Mouse (Mus musculus) heart, embryonic 13.5 days (tissue): ENCODE measurements at regions not wholly inside any gene's neighbourhood (a gene's known extent, or its start where the extent isn't known, plus 50 kb on each side); places are given as distances from the start of the nearest gene placed in this dataset.

Experiments
- ATAC-seq: fragments of 200-750 bp; cut with Nextera tagmentation; 2 replicates; pipeline ENCODE4 v1.8.0; 2017; ENCODE audit warnings: moderate TSS enrichment; ENCODE audit not compliant: insufficient number of reproducible peaks, low FRiP score, low TSS enrichment; ENCODE audit errors: extremely low read depth
- H3K27ac ChIP-seq: fragments of 300-500 bp; sonication (generic); replicated peaks from 2 replicates; pipeline ENCODE4 v1.5.1; 2015; ENCODE audit warnings: moderate library complexity, mild to moderate bottlenecking, inconsistent platforms
- H3K27me3 ChIP-seq: fragments of 300-500 bp; sonication (generic); replicated peaks from 2 replicates; pipeline ENCODE4 v1.6.1; 2015; ENCODE audit warnings: mild to moderate bottlenecking, inconsistent platforms
- H3K36me3 ChIP-seq: fragments of 300-500 bp; sonication (generic); 2 replicates; pipeline ENCODE4 v1.6.1; 2015; ENCODE audit warnings: mild to moderate bottlenecking, inconsistent platforms
- H3K4me1 ChIP-seq: fragments of 300-500 bp; sonication (generic); 2 replicates; pipeline ENCODE4 v1.6.1; 2015; ENCODE audit warnings: inconsistent platforms
- H3K4me2 ChIP-seq: fragments of 300-500 bp; sonication (generic); 2 replicates; pipeline ENCODE4 v1.6.1; 2015; ENCODE audit warnings: inconsistent platforms, mild to moderate bottlenecking, moderate library complexity
- H3K4me3 ChIP-seq: fragments of 300-500 bp; sonication (generic); 2 replicates; pipeline ENCODE4 v1.5.1; 2015; ENCODE audit warnings: moderate library complexity, mild to moderate bottlenecking, inconsistent platforms
- H3K9ac ChIP-seq: fragments of 300-500 bp; sonication (generic); 2 replicates; pipeline ENCODE4 v1.6.1; 2015; ENCODE audit warnings: inconsistent platforms, mild to moderate bottlenecking, moderate library complexity
- H3K9me3 ChIP-seq: fragments of 300-500 bp; sonication (generic); 2 replicates; pipeline ENCODE4 v1.6.1; 2016; ENCODE audit warnings: inconsistent platforms
- WGBS: fragments of 180-500 bp; shearing (Covaris S2); methylation state at CpG from one replicate; pipeline ENCODE4 v1.1.7; 2015; ENCODE audit warnings: mixed read lengths; 5-methylcytosine and 5-hydroxymethylcytosine counted together

- Histone ChIP-seq H3K9ac (no peak overlapping the region), H3K4me1 (no peaks in the 10 kb centered on the region), H3K27ac (no peak overlapping the region), H3K4me2 (no peak overlapping the region), H3K4me3 (no peak overlapping the region), H3K9me3 (no peaks in the 10 kb centered on the region), H3K27me3 (no peaks in the 10 kb centered on the region), H3K36me3 (no peaks in the 10 kb centered on the region)
- 63% methylated on average over 3 of the region's 3 CpGs for WGBS
- no peak for ATAC-seq
Measured at GRCm38 (mm10) chr15:63238601-63239000, 606.4 kb downstream of the Gsdmc2 start.

GRCm38 (mm10) chr15:63218393-63219060 is 626.5 kb downstream of the Gsdmc2 start:
- H3K27ac ChIP-seq = no peak overlapping the region
- H3K9me3 ChIP-seq = no peaks in the 10 kb centered on the region
- no peak overlapping the region for H3K4me2 ChIP-seq
- no peaks in the 10 kb centered on the region for H3K4me1 ChIP-seq
- H3K9ac ChIP-seq = no peak overlapping the region
- WGBS = 54% methylated on average over 2 of the region's 2 CpGs
- no peak for ATAC-seq
- H3K27me3 ChIP-seq = no peaks in the 10 kb centered on the region
- H3K36me3 ChIP-seq = no peaks in the 10 kb centered on the region
- H3K4me3 ChIP-seq = no peak overlapping the region

DNA sequence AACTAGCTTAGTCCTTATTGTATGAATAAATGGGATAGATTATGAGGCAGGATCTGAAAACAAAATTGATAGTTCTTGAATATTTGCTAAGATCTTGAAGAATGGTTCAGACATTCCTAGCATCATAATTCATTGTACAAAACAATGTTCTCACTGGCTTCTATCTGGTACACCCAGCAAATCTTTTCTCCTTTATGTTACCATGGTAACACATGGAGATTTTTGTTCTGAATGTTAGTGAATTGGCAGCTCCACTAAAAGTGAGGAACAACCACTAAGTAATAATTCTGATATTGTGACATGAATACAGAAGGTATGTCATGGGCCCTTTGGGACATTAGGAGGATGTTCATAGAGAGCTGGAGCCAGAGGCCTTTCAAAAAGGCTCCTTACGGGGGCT is 639.8 kb downstream of the Gsdmc2 start:
- Histone ChIP-seq H3K27me3 (no peaks in the 10 kb centered on the region), H3K4me3 (no peak overlapping the region), H3K4me2 (no peak overlapping the region), H3K27ac (no peak overlapping the region), H3K4me1 (no peaks in the 10 kb centered on the region), H3K9me3 (no peaks in the 10 kb centered on the region), H3K36me3 (no peaks in the 10 kb centered on the region), H3K9ac (no peak overlapping the region)
- 89% methylated on average over 1 of the region's 1 CpGs for WGBS
- ATAC-seq = no peak

DNA sequence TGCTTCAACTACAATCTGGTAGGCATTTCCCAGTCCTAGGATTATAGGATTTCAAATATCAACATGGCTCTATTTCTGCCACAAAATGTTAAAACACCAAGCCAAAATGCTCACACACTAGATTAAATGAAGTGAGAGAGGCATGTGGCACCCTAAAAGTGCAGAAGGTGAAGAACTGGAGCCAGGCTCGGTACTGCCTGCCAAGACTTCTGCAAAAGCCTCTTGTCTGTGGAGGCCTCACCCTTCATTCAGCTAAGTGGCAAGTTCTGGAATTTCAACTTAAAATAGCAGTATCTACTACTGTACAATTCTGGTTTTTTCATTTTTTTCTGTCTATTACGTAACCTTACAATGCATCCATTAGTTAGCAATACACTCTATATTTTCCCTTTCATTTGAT is 649.9 kb downstream of the Gsdmc2 start:
- no peaks in the 10 kb centered on the region for H3K36me3 ChIP-seq
- no peak for ATAC-seq
- no peaks in the 10 kb centered on the region for H3K9me3 ChIP-seq
- H3K4me1 ChIP-seq = peaks cover 4% of the 10 kb centered on the region
- no peak overlapping the region for H3K27ac ChIP-seq
- H3K4me3 ChIP-seq = no peak overlapping the region
- no peak overlapping the region for H3K9ac ChIP-seq
- H3K4me2 ChIP-seq = no peak overlapping the region
- 81% methylated on average over 2 of the region's 2 CpGs for WGBS
- H3K27me3 ChIP-seq = no peaks in the 10 kb centered on the region

GRCm38 (mm10) chr15:63194492-63194797 is 650.5 kb downstream of the Gsdmc2 start:
- H3K27me3 ChIP-seq = no peaks in the 10 kb centered on the region
- no peak overlapping the region for H3K9ac ChIP-seq
- no peaks in the 10 kb centered on the region for H3K9me3 ChIP-seq
- ATAC-seq = no peak
- no peaks in the 10 kb centered on the region for H3K36me3 ChIP-seq
- H3K27ac ChIP-seq = no peak overlapping the region
- no peak overlapping the region for H3K4me2 ChIP-seq
- peaks cover 10% of the 10 kb centered on the region for H3K4me1 ChIP-seq
- H3K4me3 ChIP-seq = no peak overlapping the region
- 33% methylated on average over 1 of the region's 1 CpGs for WGBS

- H3K27ac ChIP-seq = no peak overlapping the region
- no peaks in the 10 kb centered on the region for H3K27me3 ChIP-seq
- no peaks in the 10 kb centered on the region for H3K9me3 ChIP-seq
- WGBS = 63% methylated on average over 2 of the region's 2 CpGs
- no peak overlapping the region for H3K9ac ChIP-seq
- H3K4me3 ChIP-seq = no peak overlapping the region
- H3K4me1 ChIP-seq = peaks cover 13% of the 10 kb centered on the region
- no peak for ATAC-seq
- H3K36me3 ChIP-seq = no peaks in the 10 kb centered on the region
- H3K4me2 ChIP-seq = no peak overlapping the region
Measured at GRCm38 (mm10) chr15:63193617-63194491, 651.1 kb downstream of the Gsdmc2 start.

DNA sequence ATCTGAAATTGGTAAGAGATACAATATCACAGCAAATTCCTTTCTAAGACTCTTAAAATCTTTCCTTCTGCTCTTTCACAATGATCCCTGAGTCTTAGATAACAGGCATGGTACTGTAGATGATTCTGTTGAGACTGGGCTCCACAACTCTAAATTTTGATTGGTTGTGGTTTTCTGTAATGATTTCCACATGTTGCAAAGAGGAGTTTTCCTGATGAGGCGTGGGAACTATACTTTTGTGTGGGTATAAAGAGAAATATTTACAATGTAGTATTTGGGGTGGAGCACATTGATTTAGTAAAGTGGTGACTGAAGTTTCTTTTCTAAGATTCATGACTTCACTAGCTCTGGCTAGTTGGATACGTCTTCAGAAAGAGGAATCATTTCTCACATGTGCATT is 653.2 kb downstream of the Gsdmc2 start:
- ATAC-seq = no peak
- Histone ChIP-seq H3K9me3 (no peaks in the 10 kb centered on the region), H3K27ac (no peak overlapping the region), H3K36me3 (no peaks in the 10 kb centered on the region), H3K4me3 (no peak overlapping the region), H3K9ac (no peak overlapping the region), H3K27me3 (no peaks in the 10 kb centered on the region), H3K4me1 (peaks cover 13% of the 10 kb centered on the region), H3K4me2 (no peak overlapping the region)
- WGBS = 75% methylated on average over 2 of the region's 2 CpGs

GRCm38 (mm10) chr15:63190086-63190485 is 654.9 kb downstream of the Gsdmc2 start:
- Histone ChIP-seq H3K4me2 (no peak overlapping the region), H3K4me3 (no peak overlapping the region), H3K27ac (no peak overlapping the region), H3K27me3 (no peaks in the 10 kb centered on the region), H3K36me3 (no peaks in the 10 kb centered on the region), H3K9me3 (no peaks in the 10 kb centered on the region), H3K9ac (no peak overlapping the region), H3K4me1 (peaks cover 13% of the 10 kb centered on the region)
- ATAC-seq = no peak
- WGBS = 25% methylated on average over 2 of the region's 2 CpGs

- Histone ChIP-seq H3K4me3 (no peak overlapping the region), H3K27me3 (no peaks in the 10 kb centered on the region), H3K36me3 (no peaks in the 10 kb centered on the region), H3K9me3 (no peaks in the 10 kb centered on the region), H3K27ac (no peak overlapping the region), H3K9ac (no peak overlapping the region), H3K4me1 (no peaks in the 10 kb centered on the region), H3K4me2 (no peak overlapping the region)
- no peak for ATAC-seq
Measured at GRCm38 (mm10) chr15:63171003-63171402, 674.0 kb downstream of the Gsdmc2 start.

- H3K4me1 ChIP-seq = no peaks in the 10 kb centered on the region
- no peak overlapping the region for H3K4me3 ChIP-seq
- ATAC-seq = no peak
- no peaks in the 10 kb centered on the region for H3K9me3 ChIP-seq
- H3K9ac ChIP-seq = no peak overlapping the region
- H3K36me3 ChIP-seq = no peaks in the 10 kb centered on the region
- no peak overlapping the region for H3K4me2 ChIP-seq
- H3K27me3 ChIP-seq = no peaks in the 10 kb centered on the region
- no peak overlapping the region for H3K27ac ChIP-seq
- WGBS = 42% methylated on average over 1 of the region's 1 CpGs
Measured at GRCm38 (mm10) chr15:63170171-63170570, 674.8 kb downstream of the Gsdmc2 start.

DNA sequence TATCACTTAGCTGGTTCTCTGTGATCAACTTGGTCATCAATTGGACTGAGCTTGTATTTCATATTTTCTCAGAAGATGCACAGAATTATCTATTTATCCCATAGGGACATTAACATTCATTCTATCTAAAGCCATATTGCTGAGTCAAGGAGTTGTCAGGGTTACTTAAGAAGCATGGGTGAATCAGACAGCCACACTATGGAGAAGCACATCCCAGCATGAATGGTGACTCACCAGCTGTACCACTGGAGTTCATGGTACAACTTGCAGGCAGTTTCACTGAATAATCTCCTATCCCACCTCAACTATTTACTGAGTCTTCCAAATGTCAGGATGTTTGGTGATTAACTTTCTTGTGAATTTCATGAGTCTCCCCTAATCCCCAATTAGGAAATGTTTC is 678.6 kb downstream of the Gsdmc2 start:
- ATAC-seq = no peak
- Histone ChIP-seq H3K4me3 (no peak overlapping the region), H3K27ac (no peak overlapping the region), H3K36me3 (no peaks in the 10 kb centered on the region), H3K27me3 (no peaks in the 10 kb centered on the region), H3K4me1 (peaks cover 16% of the 10 kb centered on the region; the same call in 1 of the 2 replicates), H3K9me3 (no peaks in the 10 kb centered on the region), H3K9ac (no peak overlapping the region), H3K4me2 (no peak overlapping the region)
